Mouse (Mus musculus) bone marrow, adult 2 months (tissue): ENCODE results near the gene Gm47996.
"Not testable (repeated sequence)": the region's sequence is repeated elsewhere in the genome, so short reads cannot be mapped to it uniquely, and the experiment has no call there.

ENCODE experiments used
- CTCF ChIP-seq: fragments of 200-500 bp; IDR thresholded peaks from 2 replicates; pipeline ENCODE4 v1.5.1; 2011; ENCODE audit warnings: low read length, control low read depth; ENCODE audit not compliant: control insufficient read depth, insufficient read depth
- POLR2A ChIP-seq: fragments of 200-500 bp; IDR thresholded peaks from 2 replicates; pipeline ENCODE4 v1.6.1; 2011; ENCODE audit warnings: low read depth, mild to moderate bottlenecking, control low read depth, low read length, borderline replicate concordance; ENCODE audit not compliant: control insufficient read depth

GRCm38 (mm10) chr1:151192739-151193138 is 17.2 kb upstream of the Gm47996 start:
- TF ChIP-seq CTCF, POLR2A: not testable (repeated sequence)
